Mouse (Mus musculus) right cerebral cortex, adult 18-20 months (tissue): ENCODE data around the gene Pnma5.
"Not testable (repeated sequence)": the region's sequence is repeated elsewhere in the genome, so short reads cannot be mapped to it uniquely, and the experiment has no call there.

ENCODE experiments used
- DNase-seq: peaks from one replicate; pipeline ENCODE4 v3.0.0; 2022; ENCODE audit warnings: mixed read lengths

Gene Pnma5

DNA sequence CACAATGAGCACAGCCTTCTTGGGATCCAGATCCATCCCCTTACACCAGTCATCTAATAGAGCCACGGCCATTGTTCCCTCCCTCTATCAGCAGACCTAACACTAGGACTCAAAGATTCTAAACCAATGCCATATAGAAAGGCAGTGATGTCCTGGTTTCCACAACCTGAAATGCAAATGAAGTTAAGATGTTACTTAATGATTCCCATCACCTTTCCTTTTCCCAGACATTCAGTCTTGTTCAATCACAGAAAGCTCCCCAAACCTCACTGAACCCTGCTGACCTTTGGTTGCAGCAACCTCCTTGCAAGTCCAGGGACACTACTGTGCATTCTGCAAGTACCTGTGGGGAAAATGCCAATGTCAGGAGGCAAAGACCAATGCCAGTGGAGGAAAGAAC is at the start of gene Pnma5:
TSS of gene Pnma5 (minus strand) at position 101 of the 400 bp plus-strand sequence.
- DNase-seq, result no peak

DNA sequence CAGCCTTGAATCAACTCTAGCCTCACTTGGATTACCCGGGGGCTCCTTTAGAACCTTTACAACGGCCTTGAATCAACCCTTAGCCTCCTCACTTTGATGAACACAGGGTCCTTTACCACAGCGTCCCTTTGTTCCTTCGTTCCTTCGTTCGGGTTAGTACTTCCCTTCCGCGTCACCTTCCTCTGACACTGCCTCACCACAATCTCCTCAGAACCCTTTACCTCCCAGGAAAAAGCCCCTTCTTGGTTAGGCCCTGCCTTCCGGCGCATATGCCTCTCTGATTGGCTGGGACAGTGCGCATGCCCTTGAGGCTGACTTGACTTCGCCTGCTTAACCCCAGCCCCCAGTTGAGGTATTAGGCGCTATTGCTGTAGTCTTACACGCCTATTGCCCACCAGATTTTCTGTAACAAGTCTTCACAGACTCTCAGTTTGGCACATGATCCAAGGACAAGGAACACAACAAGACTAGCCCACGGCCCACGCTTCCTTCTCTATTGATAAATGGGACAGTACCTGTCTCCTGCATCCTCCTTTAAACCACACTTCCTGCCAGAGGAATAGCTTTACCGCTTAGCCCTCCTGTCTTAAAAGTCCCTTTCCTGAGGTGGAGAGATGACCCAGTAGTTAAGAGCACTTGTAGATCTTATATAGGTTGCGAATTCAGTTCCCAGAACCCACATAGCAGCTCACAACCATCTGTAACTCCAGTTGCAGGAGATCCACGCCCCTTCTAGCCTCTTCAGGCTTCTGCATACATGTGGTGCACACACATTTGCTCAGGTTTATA is 45.6 kb upstream of the Pnma5 start, which contains the start of gene Xlr4a:
TSS of gene Xlr4a (minus strand) at position 212 of the 789 bp plus-strand sequence.
- DNase-seq, result not testable (repeated sequence)

DNA sequence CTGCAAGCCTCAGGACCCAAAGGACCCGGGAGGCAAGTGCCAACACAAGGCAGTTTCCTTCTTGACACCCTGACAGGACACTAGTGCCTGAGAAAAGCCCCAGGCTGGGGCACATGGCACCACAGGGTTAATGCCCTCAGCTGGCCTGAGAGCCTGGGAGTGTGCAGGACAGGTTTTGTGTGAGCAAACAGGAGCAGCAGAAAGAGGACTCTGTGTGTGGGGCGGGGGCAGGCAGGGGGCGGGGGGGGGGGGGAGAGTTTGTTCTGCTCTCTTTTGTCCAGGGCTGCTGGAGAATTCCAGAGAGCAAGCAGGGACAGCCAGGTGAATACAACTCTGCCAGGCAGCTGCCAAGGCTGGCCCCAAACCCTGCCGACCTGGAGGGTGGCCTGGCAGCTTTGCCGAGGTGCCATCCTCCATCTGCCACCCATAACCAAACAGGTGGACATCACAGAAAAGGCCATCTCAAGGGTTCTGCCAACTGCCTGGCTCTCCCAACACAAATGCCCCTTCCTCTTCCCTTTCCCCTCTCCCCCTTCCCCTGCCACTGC is 29.9 kb upstream of the Pnma5 start:
- not testable (repeated sequence) for DNase-seq

DNA sequence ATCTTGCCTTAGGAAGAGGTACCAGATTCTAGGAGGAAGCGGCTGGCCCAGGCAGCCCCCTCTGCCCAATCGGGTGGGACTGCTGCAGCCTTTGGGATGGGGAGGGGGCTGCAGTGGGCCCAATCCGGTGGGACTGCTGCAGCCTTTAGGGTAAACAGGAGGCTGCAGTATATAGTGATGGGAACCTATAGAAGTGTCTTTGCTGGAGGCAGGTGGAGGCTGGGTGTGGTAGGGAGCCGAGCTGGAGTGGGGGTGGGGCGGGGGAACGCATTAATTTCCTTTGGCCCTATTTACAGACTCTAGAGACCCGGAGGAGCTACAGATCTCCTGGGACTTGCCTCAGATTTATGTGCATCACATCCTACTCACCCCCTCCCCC is 27.5 kb upstream of the Pnma5 start, which contains the start of gene Pnma3:
TSS of gene Pnma3 (plus strand) at position 373 of the 379 bp plus-strand sequence.
- no peak for DNase-seq

DNA sequence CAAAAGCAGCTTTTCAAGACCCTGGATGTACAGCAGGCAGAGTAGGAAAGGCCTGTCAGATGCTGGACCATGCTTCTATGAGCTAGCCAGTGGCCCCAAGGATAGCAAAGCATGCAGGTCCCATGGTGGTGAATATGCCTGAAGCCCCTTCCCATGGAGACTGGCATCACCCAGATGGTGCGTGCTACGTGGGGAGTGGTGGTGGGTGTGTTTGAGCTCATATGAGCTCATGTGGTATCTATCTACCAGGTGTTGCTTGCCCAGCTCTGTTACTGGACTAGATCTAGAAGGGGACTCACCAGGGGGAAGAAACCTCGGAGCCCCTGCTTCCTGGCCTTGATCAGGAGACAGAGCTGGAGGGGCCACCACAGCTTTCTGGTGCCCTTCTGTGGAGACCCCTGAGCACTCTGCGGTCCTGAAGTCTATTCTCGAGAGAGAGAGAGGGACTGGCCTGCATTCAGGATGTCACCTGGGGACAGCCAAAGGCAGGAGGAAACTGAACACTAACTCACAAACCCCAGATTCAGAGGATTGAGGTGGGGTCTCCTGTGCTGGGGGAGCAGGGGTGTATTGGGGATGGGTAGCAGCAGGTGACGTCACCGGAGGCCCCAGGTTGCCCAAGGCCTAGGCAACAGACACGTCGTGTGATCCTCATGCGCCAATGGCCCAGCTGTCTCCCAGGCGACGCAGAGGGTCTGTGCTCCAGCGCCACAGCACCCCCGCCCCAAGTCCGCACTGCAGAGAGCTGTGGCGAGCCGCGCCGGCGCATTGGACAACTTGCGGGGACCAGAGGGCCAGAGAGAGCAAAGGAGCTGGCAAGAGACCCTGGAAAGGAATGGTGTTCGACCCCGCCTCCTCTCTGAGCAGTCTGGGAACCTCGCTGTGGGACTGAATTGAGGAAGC is 26.9 kb upstream of the Pnma5 start:
- DNase-seq, result peak; percentile 19

DNA sequence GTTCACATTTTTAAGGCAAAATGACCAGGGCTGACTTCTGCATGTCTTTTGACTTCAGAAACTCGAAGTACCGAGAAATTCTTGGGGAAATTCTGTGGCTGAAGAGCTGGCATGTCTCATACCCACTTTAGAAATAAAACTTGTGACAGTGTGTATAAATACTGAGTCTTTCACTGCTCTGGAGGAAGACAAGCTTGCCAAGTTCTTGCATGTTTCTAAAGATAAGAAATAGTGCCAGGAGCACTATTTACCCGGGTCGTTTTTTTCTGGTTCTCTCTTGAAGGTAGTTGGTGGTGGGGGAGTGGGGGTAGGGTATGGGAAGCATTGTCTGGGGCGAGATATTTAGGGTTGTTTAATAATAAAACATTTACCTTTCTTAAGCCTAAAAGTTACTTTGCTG is 25.4 kb upstream of the Pnma5 start:
- DNase-seq, result no peak

DNA sequence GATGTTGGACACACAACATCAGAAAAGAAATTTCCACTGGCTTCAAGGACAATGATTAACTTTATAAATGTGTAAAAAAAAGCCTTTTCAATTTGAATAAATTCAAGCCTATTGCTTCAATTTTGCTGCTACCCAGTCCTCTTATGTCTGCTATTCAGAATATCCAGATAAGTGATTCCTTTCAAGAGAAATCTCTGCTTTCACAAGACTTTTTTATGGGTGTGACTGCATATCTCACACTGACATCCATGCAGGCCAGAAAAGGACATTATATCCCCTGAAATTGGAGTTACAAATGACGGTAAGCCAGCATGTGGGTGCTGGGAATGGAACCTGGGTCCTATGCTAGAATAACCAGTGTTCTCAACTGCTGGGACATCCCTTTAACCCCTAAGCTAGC is 24.6 kb upstream of the Pnma5 start:
- no peak for DNase-seq

DNA sequence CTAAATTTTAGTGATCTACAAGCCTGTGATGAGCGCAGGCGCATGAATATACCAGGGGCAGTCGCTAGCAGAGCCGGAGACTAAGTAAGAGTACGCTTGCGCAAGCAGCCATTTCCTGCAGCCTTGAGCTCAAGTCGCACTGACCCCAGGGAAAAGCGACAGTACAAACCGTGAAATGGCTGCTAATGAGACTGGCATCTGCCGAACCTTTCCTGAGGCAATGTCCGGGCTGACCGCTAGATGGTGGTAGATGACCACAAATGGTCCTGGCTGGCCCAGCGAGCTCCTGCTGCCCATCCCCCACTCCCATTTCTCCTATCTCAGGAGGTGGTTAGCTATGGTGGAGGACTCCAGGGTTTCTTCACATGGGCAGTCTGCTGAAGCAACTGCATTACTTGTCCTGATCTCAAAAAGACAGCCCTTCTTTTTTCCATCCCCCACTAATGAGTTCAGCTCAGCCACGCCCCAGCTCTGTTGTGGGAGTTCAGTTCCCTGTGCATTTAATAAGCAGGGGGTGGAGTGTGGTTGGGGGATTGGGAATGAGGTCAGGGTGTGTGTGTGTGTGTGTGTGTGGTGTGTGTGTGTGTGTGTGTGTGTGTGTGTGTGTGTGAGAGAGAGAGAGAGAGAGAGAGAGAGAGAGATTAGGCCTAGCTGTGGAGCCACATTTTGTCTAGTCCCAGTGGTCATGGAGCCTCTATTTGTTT is 17.1 kb upstream of the Pnma5 start:
- peak; percentile 91 for DNase-seq

DNA sequence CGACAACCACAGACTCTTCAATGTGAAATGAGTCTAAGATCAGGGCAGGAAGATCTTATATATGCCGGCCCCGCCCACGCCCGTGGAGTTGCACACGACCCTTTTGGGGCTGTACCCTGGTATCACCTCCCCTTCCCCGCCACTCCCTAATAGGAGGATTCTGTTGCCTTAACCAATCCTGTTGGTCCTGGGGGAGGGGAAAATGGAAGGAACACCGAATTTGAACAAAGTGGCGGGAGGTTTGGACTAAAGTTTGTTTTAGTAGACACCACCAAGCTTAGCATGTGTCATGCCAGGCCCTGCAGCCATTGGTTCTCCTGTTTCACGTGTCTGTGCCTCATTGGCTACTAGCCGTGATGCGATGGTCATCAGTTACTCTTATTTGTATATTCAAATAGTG is 2.8 kb upstream of the Pnma5 start:
- DNase-seq, result no peak

DNA sequence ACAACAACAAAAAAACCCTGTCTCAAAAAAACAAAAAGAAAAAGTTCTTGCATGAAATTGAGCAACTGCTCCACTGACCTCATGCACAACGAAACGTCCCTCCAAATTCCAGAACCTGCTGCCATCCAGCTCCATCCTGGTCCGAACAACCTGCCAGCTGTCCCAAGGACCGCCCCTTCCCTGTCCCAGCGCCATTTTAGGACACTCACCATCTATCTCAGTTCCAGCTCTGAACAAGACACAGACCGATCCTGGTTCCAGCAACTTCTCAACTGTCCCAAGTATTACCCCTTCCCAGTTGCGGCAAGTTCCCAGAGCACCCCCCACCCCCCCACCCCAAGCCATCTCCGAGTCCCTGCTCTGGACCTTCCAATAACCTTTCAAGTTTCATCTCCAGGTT is 1.9 kb upstream of the Pnma5 start:
- no peak for DNase-seq

DNA sequence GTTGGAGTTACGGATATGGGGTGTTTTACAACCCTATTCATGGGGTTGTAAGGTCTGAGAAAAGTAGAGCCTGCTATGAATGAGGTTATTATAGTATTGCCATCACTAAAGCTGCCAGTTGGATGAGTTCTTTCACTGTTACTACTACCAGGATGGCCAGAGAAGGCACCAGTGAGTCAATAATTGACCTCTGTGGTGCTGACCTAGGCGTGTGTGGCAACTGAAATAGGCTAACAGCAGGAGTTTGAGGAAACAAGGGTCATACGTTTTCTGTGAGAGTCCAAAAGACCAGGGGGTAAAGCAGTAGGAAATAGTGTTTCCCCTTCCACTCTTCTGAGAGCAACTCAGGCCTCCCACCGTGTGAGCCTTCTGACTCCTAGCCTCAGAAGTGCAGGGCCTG is 24.1 kb downstream of the Pnma5 start:
- no peak for DNase-seq

DNA sequence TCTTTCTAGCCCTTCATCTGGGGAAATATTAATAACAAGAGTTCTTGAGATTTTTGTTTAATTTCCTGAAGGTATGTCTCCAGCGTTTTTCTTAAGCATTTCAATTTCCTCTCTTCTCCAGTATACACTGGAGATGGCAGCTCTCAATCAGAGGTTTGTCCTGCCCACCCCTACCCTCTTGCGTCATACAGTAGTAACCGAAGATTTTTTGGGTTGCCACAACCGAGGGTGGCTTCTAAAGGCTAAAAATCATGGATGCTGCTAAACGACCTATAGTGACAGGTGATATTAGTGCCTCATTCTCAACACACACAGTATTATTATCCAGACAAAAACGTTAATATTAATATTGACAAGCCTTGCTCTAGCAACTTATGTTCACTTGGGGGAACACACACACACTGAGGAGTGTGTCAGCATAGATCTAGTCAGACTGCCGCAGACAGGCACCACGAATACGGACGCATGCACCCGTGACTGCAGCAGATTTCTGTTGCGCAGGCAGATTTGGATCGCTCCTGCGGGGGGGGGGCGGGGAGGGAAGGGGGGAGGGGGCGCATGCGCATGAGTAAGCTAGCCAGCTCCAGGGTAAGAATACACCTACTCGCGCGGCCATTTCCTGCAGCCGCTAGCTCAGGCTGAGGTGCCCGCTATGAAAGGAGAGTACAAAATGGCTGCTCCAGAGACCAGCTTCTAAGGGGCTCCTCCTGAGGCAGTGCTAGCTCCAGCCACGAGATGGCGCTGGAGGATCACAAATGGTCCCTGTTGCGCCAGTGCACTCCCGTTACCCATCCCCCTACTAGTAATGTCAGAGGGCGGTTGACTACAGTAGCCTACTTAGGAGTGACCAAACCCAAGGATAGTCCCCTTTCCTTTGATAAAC is 29.1 kb downstream of the Pnma5 start:
- peak; percentile 91 for DNase-seq

DNA sequence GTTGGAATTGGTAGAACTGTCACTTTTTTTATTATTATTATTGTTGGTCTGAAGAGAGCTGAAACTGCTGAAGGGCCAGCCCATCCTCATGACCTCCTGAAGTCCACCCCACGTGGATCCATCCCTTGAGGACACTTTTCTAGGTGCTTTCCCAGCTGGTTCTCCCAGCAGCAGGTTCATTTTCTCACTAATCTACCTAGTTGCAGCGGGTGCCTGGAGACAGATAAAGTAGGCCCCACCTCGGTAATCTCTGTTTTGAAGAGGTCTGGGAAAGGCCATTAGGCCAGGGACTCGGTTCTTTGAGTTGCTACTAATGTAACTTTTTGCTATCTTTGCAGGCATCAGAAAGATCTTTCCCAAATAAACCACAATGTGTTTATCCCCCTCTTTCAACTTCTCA is 31.2 kb downstream of the Pnma5 start:
- no peak for DNase-seq

DNA sequence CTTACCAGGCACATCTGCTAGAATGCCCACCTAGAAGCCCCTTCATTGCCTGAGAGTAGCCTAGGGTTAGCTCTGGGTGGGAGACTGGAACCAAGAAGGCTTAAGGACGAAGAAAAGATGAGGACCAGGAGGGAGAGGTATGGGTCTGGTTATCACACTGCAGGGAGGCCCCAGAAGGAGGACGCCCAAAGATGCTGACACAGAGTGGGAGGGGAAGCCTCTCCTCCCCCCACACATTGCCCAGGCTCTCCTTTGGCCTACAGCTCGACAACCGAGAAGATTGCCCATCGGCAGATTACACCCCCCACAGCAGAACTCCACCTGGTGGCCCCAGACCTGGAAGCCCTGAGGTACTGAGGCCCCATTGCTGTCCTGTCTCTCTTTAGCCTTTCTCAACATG is 33.8 kb downstream of the Pnma5 start:
- DNase-seq, result no peak

DNA sequence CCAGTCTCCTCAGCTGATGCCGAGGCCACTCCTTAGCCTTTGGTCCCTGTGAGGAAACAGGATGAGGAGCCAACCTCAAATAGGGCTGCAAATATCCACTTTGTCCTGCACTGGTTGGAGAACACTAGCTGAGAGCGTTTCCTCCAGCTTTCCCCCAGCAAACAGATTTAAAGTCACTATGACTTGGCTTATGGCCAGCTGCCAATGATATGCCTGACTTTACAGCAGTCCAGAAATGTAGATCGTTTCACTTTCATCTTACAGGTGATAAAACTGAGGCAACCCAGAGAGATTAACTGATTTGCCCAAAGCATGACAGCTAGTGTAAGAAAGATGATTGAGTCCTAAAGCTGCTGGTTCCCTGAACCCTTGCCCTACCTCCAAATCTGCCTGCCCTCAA is 41.4 kb downstream of the Pnma5 start:
- DNase-seq, result no peak

DNA sequence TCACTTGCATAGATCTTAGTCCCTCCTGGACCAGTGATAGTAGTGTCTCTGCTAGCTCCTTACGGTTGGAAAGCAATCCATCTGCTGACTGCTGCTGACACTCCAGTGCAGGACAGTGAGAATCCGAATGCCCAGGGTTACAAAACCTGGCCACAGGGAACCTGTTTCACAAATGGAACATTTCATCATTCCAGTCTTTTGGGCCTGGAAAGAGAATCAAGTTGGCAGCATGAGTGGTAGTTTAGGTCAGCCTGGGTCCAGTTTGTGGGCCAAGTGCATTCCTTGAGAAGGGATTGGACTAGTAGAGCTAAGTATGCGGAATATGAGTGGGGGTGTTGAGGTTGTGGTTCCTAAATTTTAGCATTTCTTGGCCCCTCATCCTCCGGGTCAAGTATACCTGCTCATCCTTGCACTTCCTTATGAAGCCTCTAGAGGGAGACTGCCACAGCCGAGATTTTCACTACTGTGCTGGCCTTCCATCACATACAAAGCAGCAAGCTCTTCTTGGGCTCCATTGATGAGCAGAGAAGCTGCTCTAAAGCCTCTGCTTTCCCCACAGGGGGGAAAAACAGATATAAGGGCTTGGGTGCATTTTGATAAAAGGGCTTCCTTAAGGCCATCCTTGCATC is 44.5 kb downstream of the Pnma5 start:
- DNase-seq, result no peak

DNA sequence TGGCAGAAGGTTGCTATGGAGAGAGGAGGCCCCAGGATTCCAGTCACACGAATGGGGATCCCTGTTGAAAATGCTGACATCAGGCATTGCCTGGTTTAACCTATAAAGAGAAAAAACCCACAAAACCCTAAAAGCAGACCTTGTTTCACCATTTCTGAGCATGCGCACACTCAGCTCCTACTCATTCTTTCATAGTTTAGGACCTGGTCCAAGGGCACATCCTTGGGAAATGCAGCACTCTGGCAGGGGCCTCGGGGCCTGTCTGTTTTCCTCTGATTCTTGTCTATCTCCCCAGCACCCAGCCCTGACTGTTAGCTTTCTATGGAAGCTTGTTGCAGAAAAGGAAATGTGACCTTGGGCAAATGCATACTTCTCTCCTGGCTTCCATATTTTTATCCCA is 46.3 kb downstream of the Pnma5 start:
- no peak for DNase-seq

DNA sequence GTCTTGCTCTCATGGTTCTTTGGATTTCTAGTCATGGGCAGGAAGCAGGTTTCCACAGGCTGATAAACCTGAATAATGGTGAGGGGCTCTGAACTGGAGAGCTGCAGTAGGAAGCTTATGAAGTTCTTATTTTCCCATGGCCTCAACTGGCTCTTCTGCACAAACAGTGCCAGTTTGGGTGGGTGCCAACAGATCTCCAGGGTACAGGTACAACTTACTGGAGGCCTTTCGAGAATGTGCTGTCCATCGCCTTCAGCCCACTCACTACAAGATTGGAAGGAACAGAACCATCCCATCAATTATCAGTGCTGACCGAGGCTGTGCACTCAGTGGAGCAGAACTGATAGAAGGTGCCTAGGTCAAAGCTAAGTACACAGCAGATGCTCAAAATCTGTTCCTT is 48.5 kb downstream of the Pnma5 start:
- no peak for DNase-seq

DNA sequence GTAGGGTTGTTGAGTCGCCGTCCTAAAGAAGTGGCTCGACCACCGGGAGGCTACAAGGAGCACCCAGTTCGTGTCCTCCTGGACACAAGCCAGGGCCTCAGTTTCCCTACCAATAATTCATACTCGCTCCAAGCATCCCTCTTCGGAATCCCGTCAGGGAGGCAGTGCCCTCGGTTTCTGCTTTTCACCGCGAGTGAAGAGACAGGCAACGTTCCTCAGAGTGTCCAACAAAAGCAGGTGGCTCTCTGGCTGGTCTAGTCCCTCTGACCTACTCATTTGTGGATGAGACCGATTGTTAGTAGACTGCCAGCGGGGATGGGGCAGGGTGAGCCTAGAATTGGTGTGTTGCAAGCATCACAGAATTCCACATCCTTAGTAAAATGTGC is 49.4 kb downstream of the Pnma5 start:
- no peak for DNase-seq

DNA sequence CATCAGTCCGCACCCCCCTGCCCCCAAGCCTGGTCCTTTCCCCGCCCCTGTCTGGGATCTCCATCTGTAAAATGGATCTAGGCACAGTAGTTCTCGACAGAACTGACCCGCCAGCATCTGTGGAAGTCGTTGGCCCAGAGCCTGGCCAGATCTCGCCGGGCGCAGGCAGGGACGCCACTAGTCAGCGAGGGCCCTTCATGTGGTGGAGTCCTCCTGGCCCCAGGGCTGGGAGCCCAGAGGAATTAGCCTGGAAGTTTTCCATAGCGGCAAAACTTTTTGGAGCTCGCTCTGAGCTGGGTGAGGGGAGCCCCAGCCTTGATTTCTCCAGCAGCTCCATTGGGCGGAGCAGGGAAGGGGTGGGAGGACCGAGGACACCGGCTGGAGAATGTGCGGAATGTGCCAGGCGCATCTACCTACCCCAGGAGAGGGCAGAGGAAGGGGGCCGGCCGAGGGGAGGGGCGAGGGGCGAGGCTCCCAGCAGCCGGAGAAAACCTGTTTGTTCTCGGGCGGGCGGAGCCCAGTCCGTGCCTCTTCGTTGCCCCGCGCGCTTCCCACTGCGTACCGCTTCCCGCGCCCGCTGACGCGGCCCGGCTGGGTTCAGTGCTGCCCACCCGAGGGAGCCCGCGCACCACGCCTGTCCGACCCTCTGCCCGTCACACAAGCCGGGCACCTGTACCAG is 49.9 kb downstream of the Pnma5 start, which contains the start of gene Zfp185:
TSS of gene Zfp185 (plus strand) at position 499 of the 679 bp plus-strand sequence.
- no peak for DNase-seq

DNA sequence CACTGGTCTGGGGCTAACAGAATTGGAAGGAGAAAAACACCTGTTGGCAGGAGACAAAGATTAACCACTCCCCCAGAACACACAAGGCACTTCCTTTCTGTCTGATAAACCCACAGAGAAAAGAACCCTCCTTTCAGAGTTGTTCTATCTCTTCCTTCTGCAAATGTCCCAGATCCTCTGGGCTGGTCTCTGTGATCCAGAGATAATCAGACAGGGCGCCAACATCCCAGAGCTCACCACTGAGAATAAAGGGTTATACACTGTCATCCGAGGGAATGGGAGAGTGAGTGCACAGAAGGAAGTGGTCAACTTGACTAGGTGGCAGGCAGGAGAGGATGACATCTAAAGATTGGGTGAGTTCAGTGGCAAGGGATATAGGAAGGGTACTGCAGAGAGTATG is 51.3 kb downstream of the Pnma5 start:
- DNase-seq, result no peak
